Mouse (Mus musculus) urinary bladder, postnatal 10 days (tissue): ENCODE results near the gene Gm21866.
"Not testable (repeated sequence)": the region's sequence is repeated elsewhere in the genome, so short reads cannot be mapped to it uniquely, and the experiment has no call there.

Experiments used
- DNase-seq: peaks from one replicate; pipeline ENCODE4 v3.0.0; 2022; ENCODE audit warnings: low spot score

Gene Gm21866

DNA sequence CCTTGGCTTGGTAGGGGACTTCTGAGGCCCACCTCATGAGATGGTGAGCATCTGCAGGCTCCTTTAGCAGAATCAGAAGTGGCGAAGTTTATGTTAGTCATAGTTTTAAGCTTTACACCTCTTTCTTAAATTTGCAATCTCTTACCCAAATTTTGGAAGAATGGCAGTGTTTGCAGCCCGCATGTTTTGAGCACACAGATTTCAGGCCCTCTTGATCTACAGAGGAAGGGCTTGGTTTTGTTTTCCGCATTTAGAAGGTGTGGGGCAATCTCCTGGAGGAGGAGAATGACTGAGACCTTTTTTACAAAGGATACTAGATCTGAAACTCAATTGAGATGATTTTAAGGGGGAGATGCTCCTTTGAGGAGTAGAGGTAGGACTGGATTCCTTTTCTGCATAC, at the start of gene Gm21866:
Gene Gm21866, minus strand, starts transcription at position 101 of the 400 bp plus-strand sequence.
- DNase-seq: not testable (repeated sequence)

DNA sequence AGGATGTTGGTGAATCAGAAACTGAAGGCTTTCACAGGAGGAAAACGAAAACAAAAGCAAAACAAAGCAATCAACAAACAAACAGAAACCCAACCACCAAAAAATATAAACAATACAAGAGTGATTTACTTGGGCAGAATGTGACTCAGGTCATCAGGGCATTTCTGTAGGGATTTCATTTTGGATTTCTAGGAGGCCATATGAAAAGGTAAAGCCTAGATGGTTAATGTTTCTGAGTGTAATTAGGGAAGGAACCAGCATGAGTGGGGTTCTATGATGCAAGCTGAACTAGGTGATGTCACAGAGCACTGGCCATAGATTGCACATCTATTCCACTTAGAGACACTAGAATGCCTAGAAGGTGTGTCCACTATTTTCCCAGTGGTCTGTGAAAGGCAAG, 28.3 kb upstream of the Gm21866 start, which contains the start of gene Gm20773:
Gene Gm20773, plus strand, starts transcription at position 301 of the 400 bp plus-strand sequence.
- DNase-seq: not testable (repeated sequence)
